Mouse (Mus musculus): ENCODE data around the gene Hmces. TPM values are rescaled to one million over a fixed set of nuclear protein-coding genes. Genes with fewer than 3 reads are reported as not detected.
A peak's percentile ranks its signal among the peaks of the same experiment; 100 is the strongest.

Gene Hmces
- polyA plus RNA-seq (2014; fragmentation: Nextera tagmentation; extraction: Ambion mirVana), result 56.9 and 59.0 TPM in 2 replicates

DNA sequence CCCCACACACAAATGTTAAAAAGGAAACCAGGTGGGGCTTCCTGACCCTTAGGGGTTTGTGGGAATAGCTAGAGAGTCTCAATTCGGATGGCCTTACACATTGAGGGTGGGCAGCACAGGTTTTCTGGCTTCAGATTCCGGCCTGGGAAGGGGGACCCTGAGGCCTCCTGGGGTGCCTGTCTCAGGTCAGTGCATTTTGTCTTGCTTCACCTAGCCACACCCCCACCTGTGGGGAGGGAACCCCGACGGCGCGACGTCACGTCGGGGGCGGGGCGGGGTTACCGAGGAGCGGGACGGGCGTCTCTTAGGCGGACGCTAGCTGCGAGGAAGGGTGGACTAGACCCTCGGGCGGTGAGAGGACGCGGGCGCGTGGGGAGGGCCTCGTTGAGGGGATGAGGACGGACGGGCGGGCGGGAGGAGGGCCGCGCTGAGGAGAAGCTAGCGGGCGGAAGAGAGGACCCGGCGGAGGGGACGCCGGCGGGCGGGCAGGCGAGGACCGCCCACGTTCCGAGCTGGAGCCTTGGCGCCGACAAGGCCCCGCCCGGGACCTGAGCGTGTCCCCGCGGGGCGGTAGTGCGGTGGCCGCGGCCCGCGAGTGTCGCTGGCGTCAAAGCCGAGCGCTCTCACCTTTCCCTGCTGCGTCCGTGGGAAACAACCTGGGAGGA, at the start of gene Hmces:
Gene Hmces (plus strand): TSS at position 275 of the 665 bp plus-strand sequence.
- ATAC-seq (replicated peaks; ENCODE audit: low FRiP score) (peak; percentile 89), DNase-seq (ENCODE audit: low spot score) (peak; percentile 85)
- peak within 1 kb of the TSS; percentile 73 for H3K4me3 ChIP-seq (ENCODE audit: low read depth, low read length)
- no peaks in the 10 kb centered on the region; the same call in 1 of the 2 replicates for H3K4me1 ChIP-seq (replicated peaks; ENCODE audit: control insufficient read depth, insufficient read depth, low read length)
- peaks cover 9% of the 10 kb centered on the region for H3K36me3 ChIP-seq (ENCODE audit: control insufficient read depth, insufficient read depth, low read length)
- peak within 1 kb of the TSS; percentile 79 for H3K9ac ChIP-seq (ENCODE audit: low read length)
- H3K27me3 ChIP-seq (ENCODE audit: control insufficient read depth, insufficient read depth, low read length), result no peaks in the 10 kb centered on the region
- WGBS, result under 1% methylated on average over 60 of the region's 62 CpGs
- peak within 1 kb of the TSS; percentile 63 for H3K27ac ChIP-seq (ENCODE audit: low read depth, low read length)
- H3K9me3 ChIP-seq (ENCODE audit: control insufficient read depth, low read length), result no peaks in the 10 kb centered on the region
- peak within 1 kb of the TSS; percentile 69 for H3K4me2 ChIP-seq (ENCODE audit: low read depth, low read length, severe bottlenecking)

DNA sequence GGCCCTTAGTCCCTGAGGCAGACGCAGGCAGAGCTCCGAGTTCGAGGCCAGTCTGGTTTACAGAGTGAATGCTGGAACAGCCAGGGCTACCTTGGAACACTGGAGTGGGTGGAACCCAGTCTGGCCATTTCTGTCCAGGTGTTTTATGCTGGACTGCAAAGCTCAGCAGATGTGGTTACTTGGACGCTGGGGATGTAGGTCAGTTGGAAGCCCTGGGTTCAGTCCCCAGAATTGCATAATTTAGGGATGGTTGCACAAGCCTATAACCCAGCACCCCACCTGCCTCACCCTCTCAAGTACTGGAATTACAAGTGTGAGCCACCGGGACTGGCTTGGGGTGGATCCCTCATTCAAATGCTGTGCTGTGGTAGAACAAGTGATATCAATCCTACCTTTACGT, 47.5 kb upstream of the Hmces start:
- Histone ChIP-seq H3K4me2 (ENCODE audit: low read depth, low read length, severe bottlenecking) (no peak overlapping the region), H3K9ac (ENCODE audit: low read length) (no peak overlapping the region), H3K4me1 (replicated peaks; ENCODE audit: control insufficient read depth, insufficient read depth, low read length) (no peaks in the 10 kb centered on the region), H3K36me3 (ENCODE audit: control insufficient read depth, insufficient read depth, low read length) (no peaks in the 10 kb centered on the region), H3K27me3 (ENCODE audit: control insufficient read depth, insufficient read depth, low read length) (no peaks in the 10 kb centered on the region; the same call in 1 of the 2 replicates), H3K9me3 (ENCODE audit: control insufficient read depth, low read length) (no peaks in the 10 kb centered on the region), H3K27ac (ENCODE audit: low read depth, low read length) (no peak overlapping the region), H3K4me3 (ENCODE audit: low read depth, low read length) (no peak overlapping the region)
- WGBS, result 82% methylated on average over 6 of the region's 6 CpGs
- DNase-seq (ENCODE audit: low spot score), result no peak
- ATAC-seq (replicated peaks; ENCODE audit: low FRiP score), result no peak

DNA sequence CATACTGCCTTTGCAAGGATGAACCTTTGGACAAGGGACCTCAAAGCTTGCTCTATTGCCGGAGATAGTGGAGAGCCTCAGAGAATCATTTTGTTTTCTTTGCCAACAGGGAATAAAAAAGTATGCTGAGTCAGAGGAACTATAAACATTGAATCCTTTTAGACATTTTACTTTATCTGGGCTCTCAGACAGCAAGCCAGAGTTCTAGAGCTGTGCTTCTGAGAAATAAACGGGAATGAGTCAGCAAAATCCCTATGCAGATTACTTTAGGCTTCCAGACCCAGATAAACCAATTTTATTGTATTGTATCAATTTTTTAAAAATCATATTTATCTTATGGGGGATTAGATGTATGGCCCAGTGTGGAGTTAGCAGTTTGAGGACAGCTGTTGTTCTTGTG, 46.5 kb upstream of the Hmces start:
- ATAC-seq (replicated peaks; ENCODE audit: low FRiP score), result no peak
- Histone ChIP-seq H3K27ac (ENCODE audit: low read depth, low read length) (no peak overlapping the region), H3K9ac (ENCODE audit: low read length) (no peak overlapping the region), H3K4me2 (ENCODE audit: low read depth, low read length, severe bottlenecking) (no peak overlapping the region), H3K9me3 (ENCODE audit: control insufficient read depth, low read length) (no peaks in the 10 kb centered on the region), H3K4me3 (ENCODE audit: low read depth, low read length) (no peak overlapping the region), H3K27me3 (ENCODE audit: control insufficient read depth, insufficient read depth, low read length) (no peaks in the 10 kb centered on the region; the same call in 1 of the 2 replicates), H3K36me3 (ENCODE audit: control insufficient read depth, insufficient read depth, low read length) (no peaks in the 10 kb centered on the region), H3K4me1 (replicated peaks; ENCODE audit: control insufficient read depth, insufficient read depth, low read length) (no peaks in the 10 kb centered on the region)
- WGBS, result 79% methylated on average over 2 of the region's 2 CpGs
- no peak for DNase-seq (ENCODE audit: low spot score)

DNA sequence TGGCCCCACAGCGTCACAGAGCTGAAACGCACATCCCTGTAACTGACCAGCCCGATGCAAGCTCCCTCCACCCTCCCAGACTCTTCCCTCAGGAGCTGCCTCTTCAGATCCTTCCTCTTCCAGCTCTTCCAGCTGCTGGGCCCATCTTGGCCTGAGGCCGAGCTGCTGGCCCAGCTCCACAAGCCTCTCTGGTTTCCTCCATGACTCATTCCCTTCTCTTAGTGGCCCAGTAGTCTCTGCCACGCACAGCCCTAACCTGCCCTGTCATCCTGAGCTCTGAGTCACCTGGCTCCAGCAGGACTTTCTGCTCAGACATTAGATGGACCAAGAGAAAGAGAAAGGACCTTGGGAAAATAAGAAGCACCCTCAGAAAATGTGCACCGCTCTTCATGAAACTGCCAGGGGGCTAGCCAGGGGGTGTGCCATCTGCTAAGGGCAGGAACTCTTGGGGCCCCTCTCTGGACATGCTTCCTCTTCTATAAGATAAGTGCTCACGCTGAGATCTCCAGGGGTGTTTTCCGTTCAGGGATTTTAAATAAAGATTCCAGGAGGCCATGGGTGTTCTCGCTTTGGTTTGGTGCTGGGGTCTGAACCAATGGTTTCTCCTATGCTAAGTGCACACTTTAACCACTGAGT, 44.7 kb upstream of the Hmces start:
- no peaks in the 10 kb centered on the region; the same call in 1 of the 2 replicates for H3K27me3 ChIP-seq (ENCODE audit: control insufficient read depth, insufficient read depth, low read length)
- no peaks in the 10 kb centered on the region for H3K9me3 ChIP-seq (ENCODE audit: control insufficient read depth, low read length)
- ATAC-seq (replicated peaks; ENCODE audit: low FRiP score), result no peak
- no peaks in the 10 kb centered on the region for H3K4me1 ChIP-seq (replicated peaks; ENCODE audit: control insufficient read depth, insufficient read depth, low read length)
- no peak overlapping the region for H3K9ac ChIP-seq (ENCODE audit: low read length)
- no peak overlapping the region for H3K4me3 ChIP-seq (ENCODE audit: low read depth, low read length)
- H3K36me3 ChIP-seq (ENCODE audit: control insufficient read depth, insufficient read depth, low read length), result no peaks in the 10 kb centered on the region
- no peak overlapping the region for H3K4me2 ChIP-seq (ENCODE audit: low read depth, low read length, severe bottlenecking)
- no peak overlapping the region for H3K27ac ChIP-seq (ENCODE audit: low read depth, low read length)
- DNase-seq (ENCODE audit: low spot score), result no peak
- 81% methylated on average over 9 of the region's 9 CpGs for WGBS

DNA sequence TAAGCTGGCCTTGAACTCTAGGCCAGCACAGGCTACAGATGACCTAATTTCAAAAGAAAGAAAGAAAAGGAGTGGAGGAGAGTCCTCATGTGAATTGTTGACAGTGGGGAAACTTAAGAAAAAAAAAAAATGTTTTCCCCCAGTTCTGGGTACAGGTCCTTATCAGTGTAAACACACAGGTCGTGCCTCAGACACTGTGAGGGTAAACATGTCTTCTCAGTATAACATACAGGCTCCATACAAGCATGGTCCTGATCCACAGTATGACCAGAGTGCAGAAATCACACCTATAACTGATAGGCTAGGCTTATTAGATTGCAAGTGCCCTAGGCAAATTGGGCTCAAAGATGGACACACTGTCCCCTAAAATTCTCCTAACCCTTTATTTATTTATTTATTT, 43.3 kb upstream of the Hmces start:
- Histone ChIP-seq H3K4me3 (ENCODE audit: low read depth, low read length) (no peak overlapping the region), H3K9me3 (ENCODE audit: control insufficient read depth, low read length) (no peaks in the 10 kb centered on the region), H3K27ac (ENCODE audit: low read depth, low read length) (no peak overlapping the region), H3K27me3 (ENCODE audit: control insufficient read depth, insufficient read depth, low read length) (no peaks in the 10 kb centered on the region), H3K4me1 (replicated peaks; ENCODE audit: control insufficient read depth, insufficient read depth, low read length) (no peaks in the 10 kb centered on the region), H3K4me2 (ENCODE audit: low read depth, low read length, severe bottlenecking) (no peak overlapping the region), H3K9ac (ENCODE audit: low read length) (no peak overlapping the region), H3K36me3 (ENCODE audit: control insufficient read depth, insufficient read depth, low read length) (no peaks in the 10 kb centered on the region)
- 78% methylated on average over 1 of the region's 1 CpGs for WGBS
- ATAC-seq (replicated peaks; ENCODE audit: low FRiP score), result no peak
- DNase-seq (ENCODE audit: low spot score), result no peak

DNA sequence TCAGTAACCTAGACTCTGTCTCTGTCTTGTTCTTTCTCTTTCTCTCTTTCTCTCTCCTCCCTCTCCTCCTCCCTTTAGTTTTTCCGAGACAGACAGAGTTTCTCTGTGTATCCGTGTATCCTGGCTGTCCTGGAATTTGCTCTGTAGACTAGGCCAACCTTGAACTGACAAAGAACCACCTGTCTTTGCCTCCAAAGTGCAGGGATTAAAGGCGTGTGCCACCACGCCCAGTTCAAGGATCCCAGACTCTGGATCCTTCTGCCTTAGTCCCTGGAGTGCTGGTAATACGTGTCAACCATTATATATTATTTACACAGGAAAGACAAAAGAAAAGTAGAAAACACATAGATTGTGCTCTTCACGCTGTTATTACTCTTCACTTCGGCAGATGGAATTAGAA, 42.5 kb upstream of the Hmces start:
- no peak for DNase-seq (ENCODE audit: low spot score)
- ATAC-seq (replicated peaks; ENCODE audit: low FRiP score), result no peak
- Histone ChIP-seq H3K27ac (ENCODE audit: low read depth, low read length) (no peak overlapping the region), H3K4me2 (ENCODE audit: low read depth, low read length, severe bottlenecking) (no peak overlapping the region), H3K9ac (ENCODE audit: low read length) (no peak overlapping the region), H3K4me3 (ENCODE audit: low read depth, low read length) (no peak overlapping the region), H3K36me3 (ENCODE audit: control insufficient read depth, insufficient read depth, low read length) (no peaks in the 10 kb centered on the region), H3K27me3 (ENCODE audit: control insufficient read depth, insufficient read depth, low read length) (no peaks in the 10 kb centered on the region), H3K4me1 (replicated peaks; ENCODE audit: control insufficient read depth, insufficient read depth, low read length) (no peaks in the 10 kb centered on the region), H3K9me3 (ENCODE audit: control insufficient read depth, low read length) (no peaks in the 10 kb centered on the region)
- WGBS, result 91% methylated on average over 7 of the region's 7 CpGs

DNA sequence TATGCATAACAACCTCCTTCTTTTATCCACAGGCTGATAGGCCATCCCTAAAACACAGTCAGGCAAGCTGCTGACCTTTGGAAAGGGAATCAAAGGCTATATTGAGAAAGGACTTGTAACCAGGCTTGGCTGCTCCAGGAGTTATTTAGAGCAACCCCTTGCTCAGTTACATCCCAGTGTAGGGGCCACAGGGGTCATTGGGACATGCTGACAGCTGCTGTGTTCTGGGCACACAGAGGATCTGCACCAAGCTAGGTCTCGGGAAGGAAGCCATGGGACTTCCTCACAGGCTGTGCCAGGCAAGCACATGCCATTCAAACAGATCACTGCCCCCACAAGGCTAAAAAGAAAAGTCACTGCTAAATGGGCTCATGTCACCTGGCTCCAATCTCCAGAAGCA, 40.6 kb upstream of the Hmces start:
- WGBS, result 58% methylated on average over 1 of the region's 1 CpGs
- H3K36me3 ChIP-seq (ENCODE audit: control insufficient read depth, insufficient read depth, low read length), result no peaks in the 10 kb centered on the region
- DNase-seq (ENCODE audit: low spot score) (peak; percentile 31), ATAC-seq (replicated peaks; ENCODE audit: low FRiP score) (no peak)
- H3K4me3 ChIP-seq (ENCODE audit: low read depth, low read length), result no peak overlapping the region
- H3K27me3 ChIP-seq (ENCODE audit: control insufficient read depth, insufficient read depth, low read length), result no peaks in the 10 kb centered on the region
- H3K27ac ChIP-seq (ENCODE audit: low read depth, low read length), result no peak overlapping the region
- H3K9me3 ChIP-seq (ENCODE audit: control insufficient read depth, low read length), result no peaks in the 10 kb centered on the region
- no peaks in the 10 kb centered on the region for H3K4me1 ChIP-seq (replicated peaks; ENCODE audit: control insufficient read depth, insufficient read depth, low read length)
- no peak overlapping the region for H3K4me2 ChIP-seq (ENCODE audit: low read depth, low read length, severe bottlenecking)
- H3K9ac ChIP-seq (ENCODE audit: low read length), result no peak overlapping the region

DNA sequence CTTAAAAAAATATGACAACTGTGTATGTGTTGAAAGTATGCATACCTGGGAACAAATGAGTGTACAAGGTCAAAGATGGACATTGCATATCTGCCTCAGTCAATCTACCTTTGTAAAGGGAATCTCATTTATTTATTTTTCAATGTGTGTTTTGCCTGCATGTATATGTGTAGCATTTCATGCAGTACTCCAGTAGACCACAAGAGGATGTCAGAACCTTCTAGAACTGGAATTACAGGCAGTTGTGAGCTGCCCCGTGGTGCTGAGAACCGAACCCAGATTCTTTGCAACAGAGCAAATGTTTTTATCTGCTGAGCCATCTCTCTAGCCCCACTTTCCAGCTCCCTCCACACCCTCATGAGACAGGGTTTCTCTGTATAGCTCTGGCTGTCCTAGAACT, 39.8 kb upstream of the Hmces start:
- H3K4me1 ChIP-seq (replicated peaks; ENCODE audit: control insufficient read depth, insufficient read depth, low read length), result no peaks in the 10 kb centered on the region
- H3K27me3 ChIP-seq (ENCODE audit: control insufficient read depth, insufficient read depth, low read length), result no peaks in the 10 kb centered on the region
- ATAC-seq (replicated peaks; ENCODE audit: low FRiP score) (no peak), DNase-seq (ENCODE audit: low spot score) (no peak)
- no peak overlapping the region for H3K27ac ChIP-seq (ENCODE audit: low read depth, low read length)
- 89% methylated on average over 2 of the region's 2 CpGs for WGBS
- H3K4me3 ChIP-seq (ENCODE audit: low read depth, low read length), result no peak overlapping the region
- no peak overlapping the region for H3K4me2 ChIP-seq (ENCODE audit: low read depth, low read length, severe bottlenecking)
- H3K9me3 ChIP-seq (ENCODE audit: control insufficient read depth, low read length), result no peaks in the 10 kb centered on the region
- H3K9ac ChIP-seq (ENCODE audit: low read length), result no peak overlapping the region
- H3K36me3 ChIP-seq (ENCODE audit: control insufficient read depth, insufficient read depth, low read length), result no peaks in the 10 kb centered on the region

DNA sequence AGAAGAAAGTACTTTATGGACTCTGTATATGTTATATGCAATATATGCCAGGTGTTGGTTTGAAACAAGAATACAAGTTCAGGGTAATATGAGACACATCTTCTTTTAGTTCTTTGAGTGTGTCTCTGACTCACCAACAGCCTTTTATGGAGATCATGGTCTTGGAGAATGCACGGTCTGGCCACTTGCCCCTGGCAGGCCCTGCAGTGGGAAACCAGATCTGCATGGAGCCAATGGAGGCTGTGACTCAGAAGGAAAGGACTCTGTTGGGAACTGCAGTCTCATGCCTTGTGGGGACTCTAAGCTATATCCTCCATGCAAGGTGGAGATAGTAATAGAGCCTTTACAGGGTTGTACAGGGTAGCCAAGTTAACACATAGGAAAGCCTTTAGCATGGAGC, 38.7 kb upstream of the Hmces start:
- WGBS, result 90% methylated on average over 1 of the region's 1 CpGs
- no peak overlapping the region for H3K9ac ChIP-seq (ENCODE audit: low read length)
- H3K27me3 ChIP-seq (ENCODE audit: control insufficient read depth, insufficient read depth, low read length), result no peaks in the 10 kb centered on the region

More for the DNA sequence above, 38.7 kb upstream of the Hmces start:
- no peaks in the 10 kb centered on the region for H3K9me3 ChIP-seq (ENCODE audit: control insufficient read depth, low read length)
- H3K27ac ChIP-seq (ENCODE audit: low read depth, low read length), result no peak overlapping the region
- H3K36me3 ChIP-seq (ENCODE audit: control insufficient read depth, insufficient read depth, low read length), result no peaks in the 10 kb centered on the region
- peak; percentile 28 for DNase-seq (ENCODE audit: low spot score)
- no peaks in the 10 kb centered on the region for H3K4me1 ChIP-seq (replicated peaks; ENCODE audit: control insufficient read depth, insufficient read depth, low read length)
- no peak overlapping the region for H3K4me3 ChIP-seq (ENCODE audit: low read depth, low read length)
- ATAC-seq (replicated peaks; ENCODE audit: low FRiP score), result no peak
- H3K4me2 ChIP-seq (ENCODE audit: low read depth, low read length, severe bottlenecking), result no peak overlapping the region

All from forebrain, embryonic 11.5 days (tissue).